Mouse (Mus musculus) olfactory bulb, adult 2 months (tissue): ENCODE data around the gene Rab11a. TPM values are rescaled to one million over a fixed set of nuclear protein-coding genes. Genes with fewer than 3 reads are reported as not detected.
"Not testable (repeated sequence)": the region's sequence is repeated elsewhere in the genome, so short reads cannot be mapped to it uniquely, and the experiment has no call there.

ENCODE experiments used
- H3K27ac ChIP-seq: fragments of 200-500 bp; 2 replicates; pipeline ENCODE4 v1.5.1; 2012; ENCODE audit warnings: low read depth, low read length; ENCODE audit not compliant: insufficient read depth
- H3K4me1 ChIP-seq: fragments of 200-500 bp; 2 replicates; pipeline ENCODE4 v1.6.1; 2012; ENCODE audit warnings: low read length; ENCODE audit not compliant: control insufficient read depth, insufficient read depth
- H3K4me3 ChIP-seq: fragments of 200-500 bp; 2 replicates; pipeline ENCODE4 v1.5.1; 2012; ENCODE audit warnings: mild to moderate bottlenecking, low read depth, low read length, moderate library complexity; ENCODE audit not compliant: insufficient read depth
- CTCF ChIP-seq: fragments of 200-500 bp; IDR thresholded peaks from 2 replicates; pipeline ENCODE4 v1.5.1; 2012; ENCODE audit warnings: low read depth, mild to moderate bottlenecking, low read length, moderate library complexity; ENCODE audit not compliant: insufficient read depth
- POLR2A ChIP-seq: fragments of 200-500 bp; IDR thresholded peaks from 2 replicates; pipeline ENCODE4 v1.6.1; 2012; ENCODE audit warnings: mild to moderate bottlenecking, low read depth, low read length, moderate library complexity; ENCODE audit not compliant: insufficient read depth
- WGBS: fragments of 180-500 bp; shearing (Covaris S2); methylation state at CpG from one replicate; pipeline ENCODE4 v1.1.7; 2018; 5-methylcytosine and 5-hydroxymethylcytosine counted together
- polyA plus RNA-seq: library from polyadenylated mRNA; stranded (reverse); fragments of >200 nt; gene quantifications from 2 replicates; pipeline ENCODE4 v1.2.4, GENCODE M21; 2012; ENCODE audit warnings: low replicate concordance; ENCODE audit not compliant: missing spikeins, insufficient read depth, insufficient read length

The Rab11a gene
- polyA plus RNA-seq, 1 experiment, result not detected

DNA sequence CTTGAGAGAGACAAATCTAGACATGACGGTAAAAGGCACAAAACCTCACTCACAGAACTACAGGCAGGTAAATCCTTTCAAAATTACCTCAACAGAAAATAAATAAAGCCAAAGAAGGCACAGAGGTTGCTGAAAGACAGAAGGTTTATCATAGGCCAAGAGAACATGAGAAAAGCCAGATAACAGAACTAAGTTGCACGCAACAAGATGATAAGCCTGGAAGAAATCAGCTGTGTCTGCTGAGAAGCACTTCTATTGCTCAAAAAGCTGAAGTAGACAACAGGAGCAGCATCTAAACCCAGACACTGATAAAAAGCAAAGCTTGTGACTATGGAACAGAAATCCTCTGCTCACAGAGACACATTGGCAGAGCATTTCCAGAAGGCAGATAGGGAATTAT lies 27.3 kb upstream of the Rab11a start:
- Histone ChIP-seq H3K4me1 (peaks cover 2% of the 10 kb centered on the region; the same call in 1 of the 2 replicates), H3K27ac (no peak overlapping the region)
- WGBS, result 96% methylated on average over 2 of the region's 2 CpGs

DNA sequence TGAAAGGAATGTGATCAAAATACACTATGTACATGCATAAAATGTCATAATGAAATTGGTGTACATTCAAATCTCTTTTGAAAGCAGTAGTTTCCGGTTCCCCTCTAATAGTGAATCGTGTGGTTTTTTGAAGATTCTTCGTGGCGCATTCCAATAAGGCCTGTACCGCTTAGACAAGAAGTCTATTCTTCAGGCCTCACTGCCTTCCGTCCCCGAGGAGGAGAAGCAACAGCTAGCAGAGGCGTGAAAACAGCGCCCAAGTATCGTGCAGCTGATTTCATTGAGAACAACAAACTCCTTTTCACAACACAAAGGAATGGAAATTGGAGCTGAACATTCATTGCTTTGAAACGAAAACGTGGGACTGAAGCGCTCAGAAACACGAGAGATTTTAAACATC lies 20.5 kb upstream of the Rab11a start:
- no peak overlapping the region for H3K27ac ChIP-seq
- H3K4me3 ChIP-seq, result no peak overlapping the region
- H3K4me1 ChIP-seq, result 0 out of 2 replicates have a peak, but pooled peaks cover 4% of the 10 kb centered on the region
- no peak for TF ChIP-seq POLR2A
- TF ChIP-seq CTCF, result no peak
- 45% methylated on average over 14 of the region's 14 CpGs for WGBS

More for the DNA sequence above, 27.3 kb upstream of the Rab11a start:
- TF ChIP-seq CTCF, result no peak
- no peak for TF ChIP-seq POLR2A
- no peak overlapping the region for H3K4me3 ChIP-seq

- Histone ChIP-seq H3K4me1 (no peaks in the 10 kb centered on the region), H3K4me3 (no peak overlapping the region), H3K27ac (no peak overlapping the region)
- WGBS, result 90% methylated on average over 5 of the region's 5 CpGs
- no peak for TF ChIP-seq CTCF
These were observed 15.0 kb upstream of the Rab11a start for GRCm38 (mm10) chr9:64752575-64752974.

DNA sequence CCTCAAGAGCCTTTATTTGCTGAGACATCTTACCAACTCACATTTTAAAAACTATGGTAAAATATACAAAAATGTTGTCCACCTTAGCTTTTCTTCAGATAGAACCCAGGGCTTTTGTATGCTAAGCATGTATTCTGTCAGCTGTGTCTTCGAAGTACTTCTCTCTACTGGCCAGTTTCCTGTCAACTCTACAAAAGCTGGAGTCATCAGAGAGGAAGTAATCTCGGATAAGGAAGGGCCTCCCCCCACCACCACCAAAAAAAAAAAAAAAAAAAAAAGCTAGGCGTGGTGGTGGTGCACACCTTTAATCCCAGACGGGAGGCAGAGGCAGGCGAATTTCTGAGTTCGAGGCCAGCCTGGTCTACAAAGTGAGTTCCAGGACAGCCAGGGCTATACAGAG lies 11.8 kb upstream of the Rab11a start:
- no peaks in the 10 kb centered on the region for H3K4me1 ChIP-seq
- WGBS, result 85% methylated on average over 6 of the region's 6 CpGs
- H3K4me3 ChIP-seq, result no peak overlapping the region
- TF ChIP-seq POLR2A, result no peak
- no peak for TF ChIP-seq CTCF
- H3K27ac ChIP-seq, result no peak overlapping the region

DNA sequence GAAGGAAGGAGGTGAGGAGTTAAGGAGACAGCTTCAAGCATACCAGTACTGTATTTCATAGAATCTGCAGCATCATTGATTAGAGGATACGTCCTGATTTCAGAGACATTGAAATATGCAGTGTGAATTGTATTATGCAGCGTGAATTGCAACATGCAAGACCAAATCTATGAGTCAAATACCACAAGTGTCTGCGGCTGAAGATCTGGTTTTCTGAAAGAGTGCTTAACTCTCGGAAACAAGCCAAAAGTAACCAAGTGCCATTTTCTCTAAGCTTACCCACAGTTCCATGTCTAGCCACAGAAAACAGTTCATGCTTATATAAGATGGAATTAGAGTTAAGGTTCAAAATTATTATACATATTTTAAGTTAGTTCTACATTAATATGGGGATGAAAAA lies 10.2 kb upstream of the Rab11a start:
- no peak for TF ChIP-seq POLR2A
- TF ChIP-seq CTCF, result no peak
- Histone ChIP-seq H3K27ac (no peak overlapping the region), H3K4me3 (no peak overlapping the region), H3K4me1 (no peaks in the 10 kb centered on the region)
- WGBS, result 84% methylated on average over 4 of the region's 4 CpGs

DNA sequence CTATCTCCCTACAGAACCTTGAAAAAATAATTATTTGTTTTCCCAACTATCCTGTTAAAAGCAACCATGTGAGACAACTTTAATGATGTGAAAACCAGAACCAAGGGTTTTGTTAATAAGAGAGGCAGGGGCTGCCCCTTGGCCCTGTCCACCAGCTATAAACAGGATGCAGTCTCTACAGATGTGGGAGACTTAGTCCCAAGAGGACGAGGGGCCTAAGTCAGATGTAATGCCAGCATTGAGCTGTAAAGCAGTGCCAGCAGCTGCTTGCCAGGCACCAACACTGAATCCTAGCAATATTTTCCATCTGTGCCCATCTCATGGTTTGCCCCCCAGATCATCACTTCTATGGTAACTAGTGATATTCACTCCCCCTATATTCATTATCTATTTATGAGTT lies 4.9 kb upstream of the Rab11a start:
- TF ChIP-seq POLR2A (no peak), CTCF (no peak)
- Histone ChIP-seq H3K4me3 (no peak overlapping the region), H3K4me1 (no peaks in the 10 kb centered on the region), H3K27ac (no peak overlapping the region)
- 54% methylated on average over 1 of the region's 1 CpGs for WGBS

GRCm38 (mm10) chr9:64739001-64739400 lies 1.4 kb upstream of the Rab11a start:
- Histone ChIP-seq H3K4me1 (peaks cover 2% of the 10 kb centered on the region; the same call in 1 of the 2 replicates), H3K4me3 (no peak overlapping the region), H3K27ac (no peak overlapping the region)
- 91% methylated on average over 2 of the region's 2 CpGs for WGBS
- TF ChIP-seq POLR2A (no peak), CTCF (no peak)

- H3K4me3 ChIP-seq, result peak overlapping the region; percentile 96
- H3K27ac ChIP-seq, result peak overlapping the region; percentile 81
- peaks cover 2% of the 10 kb centered on the region; the same call in 1 of the 2 replicates for H3K4me1 ChIP-seq
- TF ChIP-seq POLR2A (no peak), CTCF (no peak)
- under 1% methylated on average over 35 of the region's 35 CpGs for WGBS
These were observed 736 bp downstream of the Rab11a start for GRCm38 (mm10) chr9:64736639-64737405.

- Histone ChIP-seq H3K4me1 (peaks cover 2% of the 10 kb centered on the region; the same call in 1 of the 2 replicates), H3K27ac (0 out of 2 replicates have a peak overlapping the region, but pooled peaks have one; percentile 22), H3K4me3 (peak overlapping the region; percentile 96)
- WGBS, result 9% methylated on average over 9 of the region's 9 CpGs
- TF ChIP-seq CTCF (no peak), POLR2A (no peak)
These were observed 1.4 kb downstream of the Rab11a start for GRCm38 (mm10) chr9:64736076-64736638.

GRCm38 (mm10) chr9:64734992-64735391 lies 2.6 kb downstream of the Rab11a start:
- 91% methylated on average over 7 of the region's 7 CpGs for WGBS
- H3K4me1 ChIP-seq, result not testable (repeated sequence)

More at GRCm38 (mm10) chr9:64734992-64735391, 2.6 kb downstream of the Rab11a start:
- H3K4me3 ChIP-seq, H3K27ac ChIP-seq: not testable (repeated sequence)
